ENCODE assay signal across 12 mouse cellular contexts in the genomic region with DNA sequence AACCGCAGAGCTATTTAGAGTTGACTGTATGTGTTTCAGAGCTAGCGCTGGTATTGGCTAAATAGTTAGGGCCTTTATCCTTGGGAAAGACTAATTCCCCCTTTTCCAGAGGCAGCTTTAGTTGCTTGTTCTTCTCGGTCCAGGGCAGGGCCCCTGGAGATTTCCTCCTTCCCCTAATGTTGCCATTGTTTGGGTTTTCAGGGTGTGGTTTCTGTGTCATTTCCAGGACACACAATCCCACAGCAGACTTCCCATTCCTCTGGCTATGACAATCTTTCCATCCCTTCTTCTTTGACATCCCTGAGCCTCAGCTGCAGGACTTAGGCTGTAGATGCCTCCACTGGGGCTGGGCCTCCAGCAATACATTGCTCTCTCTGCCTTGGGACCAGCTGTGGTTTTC.
"Had no signal": no experiment of that assay in that cellular context is flagged by ENCODE, and none has a peak within 500 bp of the region (broad histone marks: within the 10 kb centered on the region; RNA-seq: fewer than 3 reads in every experiment).

No protein-coding gene starts in this region.

- H3K9me3 ChIP-seq: limb, embryonic 13.5 days; midbrain, embryonic 10.5 days; neural tube, embryonic 15.5 days had no signal

- H3K4me3 ChIP-seq: limb, embryonic 13.5 days; midbrain, embryonic 10.5 days; myocyte; neural tube, embryonic 15.5 days had no signal

- H3K9ac ChIP-seq: limb, embryonic 13.5 days; liver, embryonic 14.5 days; neural tube, embryonic 15.5 days had no signal

- H3K36me3 ChIP-seq: limb, embryonic 13.5 days; midbrain, embryonic 10.5 days; neural tube, embryonic 15.5 days had no signal

- H3K27ac ChIP-seq: limb, embryonic 13.5 days; liver, embryonic 14.5 days; midbrain, embryonic 10.5 days; neural tube, embryonic 15.5 days had no signal

- H3K27me3 ChIP-seq: limb, embryonic 13.5 days; neural tube, embryonic 15.5 days had no signal

- H3K4me2 ChIP-seq: limb, embryonic 13.5 days; neural tube, embryonic 15.5 days had no signal

- H3K4me1 ChIP-seq: midbrain, embryonic 10.5 days; neural tube, embryonic 15.5 days had no signal

- DNase-seq: kidney, postnatal 14 days; left cerebral cortex, postnatal 4 days; lung, adult 18-20 months; midbrain, embryonic 14.5 days; spleen, adult 18-20 months; thymus, adult 18-20 months; thymus, postnatal 14 days had no signal
